Mouse (Mus musculus) G1E-ER4 (cell line): ENCODE measurements around the gene Rnd1. TPM values are rescaled to one million over a fixed set of nuclear protein-coding genes. Genes with fewer than 3 reads are reported as not detected.

Experiments
- GATA1 ChIP-seq: IDR thresholded peaks from one replicate; pipeline ENCODE4 v1.8.0; 2012; ENCODE audit warnings: low read length, inconsistent platforms
- polyA plus RNA-seq: library from polyadenylated mRNA; stranded (reverse); fragments of >175 nt; gene quantifications from 2 replicates; pipeline ENCODE4 v1.2.3, GENCODE M21; 2012

The Rnd1 gene
- polyA plus RNA-seq, 1 experiment: 0.09 TPM

- TF ChIP-seq GATA1: peak; percentile 23
These were observed 15.1 kb downstream of the Rnd1 start for GRCm38 (mm10) chr15:98662198-98662566.

DNA sequence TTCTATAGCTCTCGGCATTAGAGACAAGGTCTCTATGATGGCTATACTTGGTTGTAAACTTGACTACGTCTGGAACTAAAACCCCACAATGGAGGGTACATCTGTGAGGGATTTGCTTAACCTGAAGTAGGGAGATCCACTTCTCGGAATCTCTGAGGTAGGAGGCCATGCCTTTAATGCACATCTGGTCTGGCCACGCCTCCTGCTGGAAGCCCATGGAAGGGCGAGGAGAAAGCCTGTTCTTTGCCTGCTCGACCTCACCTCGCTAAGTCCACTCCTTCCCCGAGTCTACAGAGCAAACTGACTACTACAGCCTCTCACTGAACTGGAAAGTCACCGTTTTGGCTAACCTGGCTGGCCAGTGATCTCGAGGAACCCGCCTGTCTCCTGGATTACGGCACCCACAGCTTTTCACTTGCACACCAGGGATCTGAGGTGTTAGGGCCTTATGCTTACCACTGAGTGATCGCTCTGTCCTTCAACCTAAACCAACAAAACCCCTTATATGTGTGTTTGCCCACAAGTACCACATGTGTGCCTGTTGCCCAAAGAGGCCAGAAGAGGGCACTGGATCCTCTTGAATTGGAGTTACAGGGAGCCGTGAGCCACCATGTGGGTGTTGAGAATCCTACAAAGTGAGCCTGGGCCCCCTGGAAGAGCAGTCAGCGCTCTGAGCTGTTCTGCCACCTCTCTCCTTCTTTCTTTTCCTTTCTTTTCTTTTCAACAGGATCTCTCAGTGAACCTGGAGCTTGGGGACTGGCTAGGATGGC is 20.1 kb downstream of the Rnd1 start:
- no peak for TF ChIP-seq GATA1

GRCm38 (mm10) chr15:98652174-98652573 is 25.1 kb downstream of the Rnd1 start:
- TF ChIP-seq GATA1: no peak

GRCm38 (mm10) chr15:98651431-98651830 is 25.8 kb downstream of the Rnd1 start:
- no peak for TF ChIP-seq GATA1

GRCm38 (mm10) chr15:98648071-98648470 is 29.2 kb downstream of the Rnd1 start:
- TF ChIP-seq GATA1: no peak

- no peak for TF ChIP-seq GATA1
These were observed 30.0 kb downstream of the Rnd1 start for GRCm38 (mm10) chr15:98647308-98647707.

- TF ChIP-seq GATA1: no peak
These were observed 30.5 kb downstream of the Rnd1 start for GRCm38 (mm10) chr15:98646737-98647136.

- no peak for TF ChIP-seq GATA1
These were observed 31.9 kb downstream of the Rnd1 start for GRCm38 (mm10) chr15:98645057-98646026.

DNA sequence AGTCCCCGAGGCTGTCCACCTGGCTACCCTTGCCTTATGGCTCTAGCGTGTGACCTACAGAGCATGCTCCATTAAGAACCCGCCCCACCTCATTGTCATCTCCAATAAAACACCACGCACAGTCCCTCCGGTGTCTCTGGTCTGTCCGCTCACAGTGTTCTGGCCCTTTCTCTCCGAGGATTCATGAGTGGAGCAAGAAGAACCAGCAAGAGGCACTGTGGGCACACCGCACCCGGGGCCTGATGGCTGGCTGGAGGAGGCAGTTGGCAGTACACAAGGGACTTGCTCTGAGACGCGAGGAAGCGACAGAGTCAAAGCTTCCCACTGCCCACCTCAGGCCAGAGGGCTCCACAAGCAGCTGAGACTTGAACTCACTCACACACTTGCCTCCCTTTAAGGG is 32.9 kb downstream of the Rnd1 start:
- TF ChIP-seq GATA1: no peak

DNA sequence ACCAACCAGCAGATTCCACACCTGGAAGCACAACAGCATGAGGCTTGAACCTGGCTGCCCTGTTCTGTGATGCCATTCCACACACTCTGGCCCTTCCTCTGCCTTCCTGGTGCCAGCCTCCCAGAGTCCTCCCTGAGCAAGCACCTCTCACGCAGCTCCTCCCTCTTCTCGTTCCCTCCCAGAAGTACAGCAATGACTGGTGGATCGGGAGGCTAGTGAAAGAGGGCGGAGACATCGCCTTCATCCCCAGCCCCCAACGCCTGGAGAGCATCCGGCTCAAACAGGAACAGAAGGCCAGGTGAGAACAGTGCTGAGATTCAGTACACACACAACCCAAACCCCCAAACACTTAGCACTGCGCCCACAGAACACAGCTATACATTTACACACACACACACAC is 37.1 kb downstream of the Rnd1 start:
- no peak for TF ChIP-seq GATA1

DNA sequence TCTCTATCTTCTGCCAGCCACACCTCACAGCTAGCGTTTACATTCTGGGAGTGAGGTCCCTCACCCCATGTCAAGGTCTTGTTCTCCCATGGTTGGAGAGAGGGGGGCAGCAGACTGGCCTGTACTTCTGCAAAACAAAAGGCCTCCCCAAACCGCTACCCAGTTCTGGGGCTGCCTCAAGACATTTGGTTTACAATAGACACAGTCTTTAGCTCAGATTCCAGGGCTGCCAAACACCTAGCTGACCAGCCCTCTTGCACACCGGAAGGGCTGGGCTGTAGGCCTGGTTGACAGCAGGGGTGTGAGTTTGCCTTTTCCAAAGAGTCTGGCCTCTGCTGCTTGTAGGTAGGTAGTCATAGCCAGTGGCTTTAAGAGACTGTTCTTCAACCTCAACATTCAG is 40.1 kb downstream of the Rnd1 start:
- TF ChIP-seq GATA1: no peak

GRCm38 (mm10) chr15:98636517-98636916 is 40.7 kb downstream of the Rnd1 start:
- no peak for TF ChIP-seq GATA1

- TF ChIP-seq GATA1: no peak
These were observed 41.9 kb downstream of the Rnd1 start for GRCm38 (mm10) chr15:98635291-98635841.

DNA sequence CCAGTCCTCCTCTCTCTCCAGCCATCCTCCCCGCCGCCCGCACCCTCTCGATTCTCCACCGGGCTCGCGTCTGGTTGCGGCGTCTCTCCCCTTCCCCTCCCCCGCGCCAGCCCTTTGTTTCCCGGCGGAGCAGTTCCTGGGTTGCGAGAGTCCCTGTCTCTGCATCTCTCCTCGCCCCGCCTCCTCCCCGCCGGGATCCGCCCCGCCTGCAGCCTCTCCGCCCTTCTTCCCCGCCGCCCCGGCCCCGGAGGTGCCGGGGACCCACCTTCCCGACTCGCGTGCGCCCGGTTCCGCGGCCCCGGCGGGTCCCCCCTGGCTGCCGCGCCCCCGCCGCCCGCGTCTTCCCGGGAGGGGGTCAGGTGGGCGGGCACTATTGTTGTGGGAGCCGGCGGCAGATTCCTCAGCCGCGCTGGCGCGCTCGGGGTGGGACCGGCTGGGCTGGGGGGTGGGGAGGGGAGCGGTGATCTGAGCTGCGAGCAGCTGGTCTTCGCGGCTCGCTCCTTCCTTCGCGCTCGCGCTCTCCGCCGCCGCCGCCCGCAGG is 42.6 kb downstream of the Rnd1 start:
- TF ChIP-seq GATA1: no peak

GRCm38 (mm10) chr15:98633822-98634470 is 43.3 kb downstream of the Rnd1 start:
- TF ChIP-seq GATA1: no peak
